In genomic region chr16:10992090-10993031, GRCm38 (mm10) we compare ENCODE assay signal across 8 mouse cellular contexts.
A peak's percentile ranks its signal among the peaks of the same experiment; 100 is the strongest.
DNase-seq lines count a peak whose midpoint lies in the region; ATAC-seq lines count a peak whose summit lies in the region.

No protein-coding gene starts in this region.

- ATAC-seq in activated CD4-positive, CD25-positive, alpha-beta regulatory T cell, adult 4 months: peak; percentile 37
- ATAC-seq in forebrain, embryonic 11.5 days (replicated peaks; ENCODE audit: low FRiP score): peak; percentile 83
- peak; percentile 80 for ATAC-seq in hindbrain, embryonic 11.5 days (ENCODE audit: low FRiP score)
- peak; percentile 57 for ATAC-seq in midbrain, embryonic 15.5 days (replicated peaks)

- peaks cover 6% of the 10 kb centered on the region; the same call in 1 of the 2 replicates for H3K9me3 ChIP-seq in forebrain, embryonic 11.5 days (ENCODE audit: control insufficient read depth, low read length)
- no peaks in the 10 kb centered on the region for H3K9me3 ChIP-seq in hindbrain, embryonic 11.5 days (ENCODE audit: control insufficient read depth, low read length)
- peaks cover 3% of the 10 kb centered on the region; the same call in 1 of the 2 replicates for H3K9me3 ChIP-seq in midbrain, embryonic 15.5 days

- peak overlapping the region; percentile 82 for H3K4me2 ChIP-seq in forebrain, embryonic 11.5 days (ENCODE audit: low read depth, low read length, severe bottlenecking)
- H3K4me2 ChIP-seq in hindbrain, embryonic 11.5 days (replicated peaks; ENCODE audit: low read depth, low read length): peak overlapping the region; percentile 42
- peak overlapping the region; percentile 96 for H3K4me2 ChIP-seq in midbrain, embryonic 15.5 days

- peak overlapping the region; percentile 70 for H3K4me3 ChIP-seq in forebrain, embryonic 11.5 days (ENCODE audit: low read depth, low read length)
- peak overlapping the region; percentile 44 for H3K4me3 ChIP-seq in hindbrain, embryonic 11.5 days (ENCODE audit: low read depth, low read length)
- H3K4me3 ChIP-seq in midbrain, embryonic 15.5 days: peak overlapping the region; percentile 61

- no peak overlapping the region for H3K27ac ChIP-seq in forebrain, embryonic 11.5 days (ENCODE audit: low read depth, low read length)
- no peak overlapping the region for H3K27ac ChIP-seq in hindbrain, embryonic 11.5 days (ENCODE audit: low read depth, low read length)
- H3K27ac ChIP-seq in midbrain, embryonic 15.5 days: peak overlapping the region; percentile 61

- peak overlapping the region; percentile 70 for H3K9ac ChIP-seq in forebrain, embryonic 11.5 days (ENCODE audit: low read length)
- H3K9ac ChIP-seq in hindbrain, embryonic 11.5 days (ENCODE audit: low read depth, low read length): peak overlapping the region; percentile 38
- H3K9ac ChIP-seq in midbrain, embryonic 15.5 days: peak overlapping the region; percentile 64

- H3K27me3 ChIP-seq in forebrain, embryonic 11.5 days (ENCODE audit: control insufficient read depth, insufficient read depth, low read length): no peaks in the 10 kb centered on the region
- H3K27me3 ChIP-seq in hindbrain, embryonic 11.5 days (ENCODE audit: control insufficient read depth, insufficient read depth, low read length): no peaks in the 10 kb centered on the region
- no peaks in the 10 kb centered on the region for H3K27me3 ChIP-seq in midbrain, embryonic 15.5 days (replicated peaks)

- H3K4me1 ChIP-seq in forebrain, embryonic 11.5 days (replicated peaks; ENCODE audit: control insufficient read depth, insufficient read depth, low read length): peaks cover 2% of the 10 kb centered on the region; the same call in 1 of the 2 replicates
- no peaks in the 10 kb centered on the region for H3K4me1 ChIP-seq in hindbrain, embryonic 11.5 days (replicated peaks; ENCODE audit: control insufficient read depth, insufficient read depth, low read length)
- peaks cover 9% of the 10 kb centered on the region; the same call in 1 of the 2 replicates for H3K4me1 ChIP-seq in midbrain, embryonic 15.5 days

- H3K36me3 ChIP-seq in forebrain, embryonic 11.5 days (ENCODE audit: control insufficient read depth, insufficient read depth, low read length): no peaks in the 10 kb centered on the region
- H3K36me3 ChIP-seq in hindbrain, embryonic 11.5 days (ENCODE audit: control insufficient read depth, insufficient read depth, low read length): no peaks in the 10 kb centered on the region
- no peaks in the 10 kb centered on the region for H3K36me3 ChIP-seq in midbrain, embryonic 15.5 days (replicated peaks)

- DNase-seq in adrenal gland, adult (ENCODE audit: inconsistent age in 2 of 2, low spot score in 1 of 2): peak; percentile 69 to 91
- no peak for DNase-seq in adrenal gland, postnatal 4 days (ENCODE audit: low spot score in 2 of 2)
- peak; percentile 68 for DNase-seq in forebrain, embryonic 11.5 days (ENCODE audit: low spot score)
- DNase-seq in hindbrain, embryonic 11.5 days (ENCODE audit: low spot score): peak; percentile 71
- DNase-seq in liver: peak; percentile 41
- DNase-seq in spleen, postnatal 36 days (ENCODE audit: low spot score in 2 of 2): peak; percentile 10 to 29

- under 1% methylated on average over 52 of the region's 52 CpGs for WGBS in forebrain, embryonic 11.5 days
- under 1% methylated on average over 50 of the region's 52 CpGs for WGBS in hindbrain, embryonic 11.5 days
- under 1% methylated on average over 52 of the region's 52 CpGs for WGBS in midbrain, embryonic 15.5 days

Comparison
In these comparisons a context has a peak if more than half of its experiments do, and no peak if none do; other contexts are left out.
1. DNase-seq: peak in adrenal gland, adult (2 of 2), forebrain, embryonic 11.5 days (single experiment), hindbrain, embryonic 11.5 days (single experiment), liver (single experiment) and spleen, postnatal 36 days (2 of 2); none in adrenal gland, postnatal 4 days (0 of 2).
2. H3K4me2 ChIP-seq: peak in every context shown above with its lines; median percentile 96 in midbrain, embryonic 15.5 days; 82 in forebrain, embryonic 11.5 days; 42 in hindbrain, embryonic 11.5 days.
3. Peak in every context shown above with its lines, with median percentiles within 50 percentile points of each other: ATAC-seq, H3K4me3 ChIP-seq and H3K9ac ChIP-seq.